10 mouse cellular contexts compared by ENCODE assay signal in genomic region chr9:47739276-47739675, GRCm38 (mm10).
A peak's percentile ranks its signal among the peaks of the same experiment; 100 is the strongest.
DNase-seq lines count a peak whose midpoint lies in the region; ATAC-seq lines count a peak whose summit lies in the region.
"Had no signal": no experiment of that assay in that cellular context is flagged by ENCODE, and none has a peak within 500 bp of the region (broad histone marks: within the 10 kb centered on the region; RNA-seq: fewer than 3 reads in every experiment).

No protein-coding gene starts in this region.

- WGBS in midbrain, embryonic 12.5 days = 6% methylated on average over 7 of the region's 7 CpGs

- no peaks in the 10 kb centered on the region for H3K9me3 ChIP-seq in midbrain, embryonic 12.5 days
- H3K9me3 ChIP-seq: embryonic facial prominence, embryonic 15.5 days had no signal

- no peaks in the 10 kb centered on the region for H3K27me3 ChIP-seq in midbrain, embryonic 12.5 days
- H3K27me3 ChIP-seq: embryonic facial prominence, embryonic 15.5 days had no signal

- peak; percentile 38; the same call in 1 of the 2 replicates for ATAC-seq in midbrain, embryonic 12.5 days (ENCODE audit: low FRiP score, low read depth)
- no peak for ATAC-seq in inflammation-experienced regulatory T-cells, adult 6 months
- ATAC-seq: liver, postnatal 0 days had no signal

- no peak overlapping the region for H3K4me3 ChIP-seq in midbrain, embryonic 12.5 days
- H3K4me3 ChIP-seq: embryonic facial prominence, embryonic 15.5 days had no signal

- no peak overlapping the region for H3K4me2 ChIP-seq in midbrain, embryonic 12.5 days (replicated peaks)
- H3K4me2 ChIP-seq: embryonic facial prominence, embryonic 15.5 days had no signal

- H3K27ac ChIP-seq in midbrain, embryonic 12.5 days (replicated peaks) = peak overlapping the region; percentile 31; the same call in 1 of the 2 replicates
- H3K27ac ChIP-seq: embryonic facial prominence, embryonic 15.5 days had no signal

- H3K9ac ChIP-seq in midbrain, embryonic 12.5 days (replicated peaks) = no peak overlapping the region
- H3K9ac ChIP-seq: embryonic facial prominence, embryonic 15.5 days; liver, postnatal 0 days had no signal

- peak; percentile 4 to 17 for DNase-seq in thymus, postnatal 36 days
- no peak for DNase-seq in thymus, adult 18-20 months
- peak; percentile 51 to 70 for DNase-seq in frontal cortex, postnatal 36 days (ENCODE audit: low spot score in 2 of 2)
- no peak for DNase-seq in heart, adult 9 months (ENCODE audit: low spot score in 2 of 2)
- DNase-seq in spleen, postnatal 4 days (ENCODE audit: low spot score in 2 of 2) = no peak
- DNase-seq: liver, postnatal 0 days had no signal

- H3K36me3 ChIP-seq in midbrain, embryonic 12.5 days = no peaks in the 10 kb centered on the region
- H3K36me3 ChIP-seq: embryonic facial prominence, embryonic 15.5 days; G1E had no signal

- H3K4me1 ChIP-seq in midbrain, embryonic 12.5 days = peaks cover 24% of the 10 kb centered on the region

Comparison
In these comparisons a context has a peak if more than half of its experiments do, and no peak if none do; other contexts are left out.
1. DNase-seq: peak in thymus, postnatal 36 days (2 of 2) and frontal cortex, postnatal 36 days (2 of 2); none in thymus, adult 18-20 months (0 of 2), heart, adult 9 months (0 of 2) and spleen, postnatal 4 days (0 of 2).